Comparison of ENCODE assay signal across 7 mouse cellular contexts in the genomic region with DNA sequence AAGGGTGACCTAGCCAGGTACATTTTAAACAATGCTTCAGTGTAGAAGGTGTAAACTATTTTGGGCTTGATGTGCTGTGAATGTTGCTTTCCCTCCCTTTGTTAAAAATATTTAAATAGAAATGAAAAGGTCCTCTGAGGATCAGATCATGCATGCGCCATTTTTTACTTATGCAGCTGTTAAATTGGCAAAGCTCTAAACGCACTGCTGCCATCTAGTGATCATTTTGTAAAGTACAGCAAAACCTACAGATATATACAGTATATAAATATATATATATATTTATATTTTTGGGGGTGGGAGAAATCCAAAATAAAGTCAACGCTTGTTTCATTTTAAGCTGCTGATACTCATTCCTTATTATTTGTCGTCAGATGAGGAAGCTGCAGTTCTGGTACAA.
DNase-seq lines count a peak whose midpoint lies in the region; ATAC-seq lines count a peak whose summit lies in the region.

No protein-coding gene starts in this region.

- H3K36me3 ChIP-seq in kidney, embryonic 16.5 days (ENCODE audit: insufficient read depth, low read length), result peaks cover 3% of the 10 kb centered on the region; the same call in 1 of the 2 replicates
- peaks cover 21% of the 10 kb centered on the region; the same call in 1 of the 2 replicates for H3K36me3 ChIP-seq in embryonic facial prominence, embryonic 14.5 days (ENCODE audit: control insufficient read depth, insufficient read depth, low read length)

- ATAC-seq in kidney, embryonic 16.5 days (ENCODE audit: low FRiP score, low TSS enrichment), result no peak
- ATAC-seq in CD4-positive, CD25-positive, alpha-beta regulatory T cell, adult 4 months, result peak; percentile 49
- ATAC-seq in embryonic facial prominence, embryonic 14.5 days (ENCODE audit: low read depth), result peak; percentile 47; the same call in 1 of the 2 replicates

- H3K27me3 ChIP-seq in kidney, embryonic 16.5 days (ENCODE audit: insufficient read depth, low read length), result no peaks in the 10 kb centered on the region
- H3K27me3 ChIP-seq in embryonic facial prominence, embryonic 14.5 days (replicated peaks; ENCODE audit: control insufficient read depth, insufficient read depth, low read length), result no peaks in the 10 kb centered on the region

- DNase-seq in kidney, postnatal 36 days, result peak; percentile 28 to 56
- peak; percentile 49 for DNase-seq in MEL-GATA-1-ER (ENCODE audit: extremely low read depth, low read depth)
- peak; percentile 89 for DNase-seq in embryonic facial prominence, embryonic 14.5 days (ENCODE audit: low spot score)
- peak; percentile 23 to 35 for DNase-seq in natural killer cell, adult 2 months (ENCODE audit: low spot score in 2 of 2)
- DNase-seq in urinary bladder, adult 2 months (ENCODE audit: low spot score), result no peak

- H3K27ac ChIP-seq in kidney, embryonic 16.5 days (ENCODE audit: low read length), result no peak overlapping the region
- no peak overlapping the region for H3K27ac ChIP-seq in embryonic facial prominence, embryonic 14.5 days (replicated peaks; ENCODE audit: low read depth, low read length)

- H3K4me2 ChIP-seq in kidney, embryonic 16.5 days (replicated peaks; ENCODE audit: low read depth, low read length), result no peak overlapping the region
- no peak overlapping the region for H3K4me2 ChIP-seq in embryonic facial prominence, embryonic 14.5 days (ENCODE audit: low read depth, low read length)

- no peaks in the 10 kb centered on the region for H3K4me1 ChIP-seq in kidney, embryonic 16.5 days (ENCODE audit: insufficient read depth, low read length)
- no peaks in the 10 kb centered on the region for H3K4me1 ChIP-seq in embryonic facial prominence, embryonic 14.5 days (ENCODE audit: control insufficient read depth, insufficient read depth, low read length)

- no peak overlapping the region for H3K4me3 ChIP-seq in kidney, embryonic 16.5 days (ENCODE audit: low read length)
- H3K4me3 ChIP-seq in embryonic facial prominence, embryonic 14.5 days (ENCODE audit: low read depth, low read length), result no peak overlapping the region

- WGBS in kidney, embryonic 16.5 days, result 62% methylated on average over 4 of the region's 4 CpGs
- WGBS in embryonic facial prominence, embryonic 14.5 days, result 57% methylated on average over 4 of the region's 4 CpGs

- H3K9ac ChIP-seq in kidney, embryonic 16.5 days (replicated peaks; ENCODE audit: low read length), result no peak overlapping the region
- no peak overlapping the region for H3K9ac ChIP-seq in embryonic facial prominence, embryonic 14.5 days (ENCODE audit: low read depth, low read length)

- H3K9me3 ChIP-seq in kidney, embryonic 16.5 days (ENCODE audit: low read length), result no peaks in the 10 kb centered on the region
- no peaks in the 10 kb centered on the region for H3K9me3 ChIP-seq in embryonic facial prominence, embryonic 14.5 days (ENCODE audit: control insufficient read depth, low read length)
